Mouse (Mus musculus) B cell, adult 2 months (primary cell): Measurements from ENCODE around the gene Ankrd10.
"Not testable (repeated sequence)": the region's sequence is repeated elsewhere in the genome, so short reads cannot be mapped to it uniquely, and the experiment has no call there.

ENCODE experiments used
- DNase-seq, 2 experiments: peaks; one replicate each; pipeline ENCODE4 v3.0.0; 2022

Ankrd10 gene

DNA sequence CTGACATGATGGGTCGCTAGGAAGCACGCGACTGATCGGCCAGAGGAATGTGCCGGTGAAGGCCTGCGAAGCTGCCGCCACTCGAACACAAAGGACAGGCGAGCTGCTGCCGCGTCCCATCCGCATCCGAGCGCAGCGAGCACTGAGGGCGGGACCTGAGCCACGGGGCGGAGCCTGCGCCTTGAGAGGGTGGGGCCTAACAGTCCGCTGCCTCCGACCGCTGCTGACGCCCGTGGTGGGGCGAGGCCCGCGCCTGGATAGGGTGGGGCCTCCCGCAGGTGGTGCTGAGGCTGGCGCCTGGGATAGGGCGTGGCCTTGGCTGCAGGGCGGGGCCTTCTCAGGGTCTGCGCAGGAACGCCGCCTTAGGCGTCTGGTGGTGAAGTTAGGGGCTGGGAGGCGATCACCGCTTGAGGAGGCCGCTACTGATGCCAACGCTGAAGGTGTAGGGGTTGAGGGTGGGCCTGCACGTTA, at the start of gene Ankrd10:
Gene Ankrd10, minus strand, starts transcription at position 147 of the 471 bp plus-strand sequence.
- peak; percentile 98 to 99 for DNase-seq

DNA sequence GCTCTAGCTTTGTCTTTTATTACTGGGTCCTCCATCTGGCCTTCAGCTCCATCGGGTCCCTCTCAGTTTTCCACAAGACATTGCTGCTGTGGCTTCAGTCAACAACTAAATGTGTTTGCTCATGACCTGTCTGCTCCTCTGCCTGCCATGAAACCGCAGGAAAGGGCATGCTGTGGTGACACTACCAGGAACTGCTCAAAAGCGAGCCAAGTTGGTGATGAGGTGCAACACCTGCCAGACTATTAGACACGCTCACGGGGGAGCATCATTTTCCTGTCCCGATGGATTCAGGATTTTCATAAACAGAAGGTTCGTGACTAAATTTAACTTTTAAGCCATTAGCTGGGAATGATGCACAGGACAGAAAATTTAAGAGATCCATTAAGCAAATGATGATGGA, 49.0 kb upstream of the Ankrd10 start:
- no peak for DNase-seq

DNA sequence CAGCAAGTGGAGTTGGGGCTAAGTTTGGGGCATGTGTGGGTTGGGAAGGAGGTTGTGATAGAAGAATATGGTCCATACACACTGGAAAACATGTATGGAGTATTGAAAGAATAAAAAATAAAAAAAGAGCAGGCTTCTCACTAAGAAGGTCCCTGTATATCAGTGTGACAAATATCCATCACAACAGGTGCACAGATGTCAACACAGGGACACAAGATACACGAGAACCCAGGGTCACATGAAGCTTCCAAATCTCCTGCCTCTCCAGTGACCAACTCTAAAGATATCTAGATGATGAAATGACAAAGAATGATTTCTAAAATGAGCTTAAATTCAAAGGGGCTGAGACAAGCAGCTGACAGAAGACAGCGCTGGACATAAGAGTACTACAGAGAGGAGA, 32.8 kb upstream of the Ankrd10 start:
- no peak for DNase-seq

DNA sequence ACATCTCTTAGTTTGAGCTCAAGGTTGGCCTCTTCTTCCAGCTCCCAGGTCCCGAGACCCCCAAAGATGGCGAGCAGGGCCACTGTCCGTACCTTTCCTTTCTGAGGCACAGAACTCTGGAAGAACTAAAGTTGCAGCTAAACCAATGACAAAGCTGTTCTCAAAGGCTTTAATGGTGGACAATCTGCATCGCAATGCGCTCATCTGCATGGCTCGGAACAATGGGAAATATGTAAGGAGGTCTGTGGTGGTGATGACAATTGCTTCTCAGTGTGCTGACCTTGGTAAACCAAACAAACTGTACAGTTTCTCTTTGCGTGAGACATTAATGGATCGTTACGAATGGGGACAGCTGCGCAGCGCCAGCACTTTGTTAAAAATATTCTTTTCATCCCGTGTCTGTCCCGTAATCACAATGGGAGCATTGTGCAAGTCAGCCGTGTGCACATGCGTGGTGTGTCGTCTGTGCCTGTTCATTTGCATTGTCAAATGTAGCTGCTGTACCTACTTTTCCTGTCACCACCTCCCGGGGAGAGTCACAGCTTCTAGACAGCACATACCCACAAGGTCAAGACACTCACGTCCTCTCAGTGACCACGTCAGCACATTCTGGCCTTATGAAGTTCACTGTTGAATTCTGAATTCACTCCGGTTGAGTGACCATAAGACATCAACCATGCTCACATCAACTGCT, 30.6 kb upstream of the Ankrd10 start:
- not testable (repeated sequence) for DNase-seq

GRCm38 (mm10) chr8:11661969-11662368, 26.4 kb upstream of the Ankrd10 start:
- DNase-seq, result no peak

DNA sequence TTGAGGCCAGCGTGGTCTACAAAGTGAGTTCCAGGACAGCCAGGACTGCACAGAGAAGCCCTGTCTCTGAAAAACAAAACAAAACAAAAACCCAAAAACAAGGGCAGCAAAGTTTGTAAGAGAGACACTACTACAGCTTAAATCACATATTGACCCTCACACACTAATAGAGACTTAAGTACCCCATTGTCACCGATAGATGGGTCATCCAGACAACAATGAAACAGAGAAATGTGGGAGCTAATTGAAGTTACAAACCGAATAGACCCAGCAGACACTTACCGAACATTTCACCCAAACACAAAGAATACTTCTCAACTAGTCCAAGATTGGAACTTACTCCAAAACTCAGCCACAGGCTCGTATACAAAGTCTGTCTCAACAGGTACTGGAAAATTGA, 14.5 kb upstream of the Ankrd10 start:
- DNase-seq, result no peak

DNA sequence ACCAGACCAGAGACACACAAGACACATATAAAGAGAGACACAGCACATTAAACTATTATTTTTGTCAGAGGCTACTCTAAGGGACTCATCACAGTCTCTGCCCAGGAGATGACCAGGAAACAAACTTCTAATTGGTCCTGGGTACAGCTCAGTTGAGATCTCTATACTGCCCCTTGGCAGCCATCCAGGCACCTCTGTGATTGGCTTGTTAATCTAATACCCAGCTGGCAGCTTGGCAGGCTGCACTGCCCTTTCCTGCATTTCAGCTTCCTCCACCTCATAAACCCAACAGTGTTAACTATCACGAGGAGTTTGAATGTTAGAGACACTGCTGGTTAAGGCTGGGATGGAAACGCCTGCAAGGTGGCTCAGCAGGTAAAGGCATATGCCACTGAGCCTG, 7.6 kb upstream of the Ankrd10 start:
- DNase-seq, result no peak

DNA sequence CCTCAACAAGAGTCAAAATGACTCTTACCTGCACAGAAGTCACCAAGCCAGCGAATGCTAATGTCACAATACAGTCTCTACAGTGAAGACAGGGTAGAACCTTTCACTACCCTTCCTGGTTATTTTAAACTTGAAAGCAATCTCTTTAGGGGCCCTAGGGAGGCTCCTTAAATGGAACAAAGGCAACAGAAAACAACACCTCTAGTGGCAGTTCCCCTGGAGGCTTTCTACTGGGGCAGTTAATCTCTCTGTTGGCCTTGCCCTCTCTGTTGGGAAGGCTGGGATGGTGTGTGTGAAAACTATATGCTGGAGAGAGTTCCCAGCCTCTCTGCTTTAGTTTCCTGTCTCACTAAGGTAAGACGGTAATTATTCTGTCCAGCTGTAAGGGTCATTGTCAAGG, 5.0 kb upstream of the Ankrd10 start:
- no peak for DNase-seq

GRCm38 (mm10) chr8:11637531-11637930, 2.0 kb upstream of the Ankrd10 start:
- no peak for DNase-seq

DNA sequence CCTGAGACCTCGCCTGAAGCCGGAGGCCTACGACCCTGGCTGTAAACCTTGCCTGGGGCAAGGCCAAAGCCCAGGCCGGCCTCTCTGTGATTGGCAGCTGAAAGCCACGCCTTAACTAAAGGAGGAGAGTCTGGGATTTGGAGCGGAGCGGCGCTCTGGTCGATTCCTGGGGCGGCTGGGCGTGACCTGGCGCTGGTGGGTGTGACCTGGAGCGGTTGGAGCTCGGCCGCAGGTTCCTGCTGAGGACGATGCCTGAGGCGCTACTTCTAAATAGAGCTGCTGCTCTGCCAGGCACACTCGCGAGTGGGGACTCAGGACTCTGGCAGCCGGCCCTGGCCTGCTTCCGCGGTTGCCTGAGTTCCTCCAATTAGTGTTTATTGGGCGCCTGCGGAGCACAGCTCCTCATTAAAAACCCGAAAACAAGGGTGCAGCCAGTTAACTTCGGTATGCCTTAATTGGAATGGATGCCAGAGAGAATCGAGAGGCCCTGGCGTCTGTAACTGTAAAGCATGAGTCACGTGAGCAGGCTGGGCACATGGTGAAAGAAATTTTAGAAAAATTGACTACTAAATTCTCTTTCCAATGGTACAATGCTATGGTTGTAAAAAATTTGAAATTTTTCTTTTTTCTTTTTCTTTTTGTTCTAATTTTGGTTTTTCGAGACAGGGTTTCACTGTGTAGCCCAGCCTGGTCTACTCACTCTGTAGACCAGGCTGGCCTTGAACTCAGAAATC, 934 bp upstream of the Ankrd10 start:
- DNase-seq, result peak; percentile 55 to 57

- DNase-seq, result peak; percentile 87
Observed at GRCm38 (mm10) chr8:11635012-11635577, 462 bp downstream of the Ankrd10 start.

GRCm38 (mm10) chr8:11634331-11635011, 1.1 kb downstream of the Ankrd10 start:
- DNase-seq, result no peak

DNA sequence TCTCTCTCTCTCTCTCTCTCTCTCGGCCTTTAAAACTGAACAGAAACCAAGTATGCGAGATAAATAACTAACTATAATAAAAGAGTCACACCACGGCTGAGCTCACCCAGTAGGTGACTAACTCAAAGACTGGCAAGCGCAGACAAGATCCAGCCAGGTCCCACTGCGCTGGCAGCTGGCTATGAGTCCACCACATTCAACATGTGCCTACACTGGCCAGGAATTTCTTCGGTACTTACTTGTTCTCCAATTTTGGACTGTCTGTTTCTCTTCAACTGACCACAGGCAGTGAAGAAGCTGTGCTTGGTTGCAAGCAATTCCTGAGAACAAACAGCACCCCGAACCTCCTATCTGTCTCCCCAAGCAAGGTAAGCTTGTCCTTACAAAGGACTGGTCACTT, 2.1 kb downstream of the Ankrd10 start:
- no peak for DNase-seq

GRCm38 (mm10) chr8:11632406-11632805, 3.2 kb downstream of the Ankrd10 start:
- DNase-seq, result no peak

DNA sequence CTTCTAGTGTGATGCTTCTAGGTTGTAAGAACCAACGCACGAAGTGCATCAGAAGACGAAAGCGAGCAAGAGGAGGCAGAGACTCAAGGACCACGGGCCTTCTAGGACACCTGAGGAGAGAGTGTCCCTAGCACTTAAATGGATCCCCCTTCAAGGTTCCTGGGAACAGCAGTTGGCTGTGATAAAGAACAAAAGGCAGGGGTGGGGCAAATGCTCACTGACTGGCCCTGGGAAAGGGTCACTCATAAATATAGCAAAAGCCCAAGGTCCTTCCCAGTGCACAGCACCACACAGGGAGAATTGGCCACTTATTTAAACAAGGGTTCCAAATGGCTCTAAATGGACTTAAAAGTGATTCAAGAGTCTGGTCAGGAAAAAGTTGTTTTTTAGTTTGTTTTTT, 6.4 kb downstream of the Ankrd10 start:
- no peak for DNase-seq

GRCm38 (mm10) chr8:11628506-11629132, 6.9 kb downstream of the Ankrd10 start:
- DNase-seq, result no peak

DNA sequence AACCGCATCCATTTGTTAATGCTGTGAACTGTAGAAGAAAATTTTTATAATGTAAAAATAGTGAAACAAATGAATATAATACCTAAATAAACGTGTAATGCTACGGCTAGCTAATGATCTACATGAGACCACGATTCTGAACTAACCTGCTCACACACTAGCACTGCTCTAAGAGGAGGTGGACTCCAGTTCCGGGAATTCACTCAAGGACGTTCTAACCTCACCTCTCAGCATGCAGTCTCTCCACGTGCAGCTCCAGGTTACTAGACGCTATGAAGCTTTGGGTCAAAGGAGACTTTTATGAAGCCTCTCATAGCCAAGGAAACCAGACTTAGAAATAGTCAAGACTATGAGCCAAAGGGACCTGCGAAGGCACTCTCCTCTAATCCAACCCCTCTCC, 7.8 kb downstream of the Ankrd10 start:
- no peak for DNase-seq

GRCm38 (mm10) chr8:11625084-11625483, 10.5 kb downstream of the Ankrd10 start:
- DNase-seq, result no peak

DNA sequence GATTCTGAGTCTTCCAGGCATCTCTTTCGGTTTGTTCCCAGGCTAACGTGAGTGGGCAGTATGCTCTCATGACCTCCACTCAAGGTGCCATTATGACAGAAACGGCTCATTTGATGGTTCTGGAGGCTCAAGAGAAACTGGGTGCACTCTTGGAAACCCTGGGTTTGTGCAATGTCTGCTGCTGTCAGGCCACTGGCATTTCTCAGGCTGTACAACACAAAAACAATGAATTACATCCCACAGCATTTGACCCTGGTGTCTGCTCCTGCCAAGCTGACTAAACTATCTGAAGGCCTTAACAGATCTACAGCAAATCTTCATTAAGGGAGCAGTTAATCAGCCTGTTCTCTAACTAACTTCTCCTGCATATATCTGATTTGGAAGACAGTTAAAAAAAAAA, 16.5 kb downstream of the Ankrd10 start:
- DNase-seq, result no peak

DNA sequence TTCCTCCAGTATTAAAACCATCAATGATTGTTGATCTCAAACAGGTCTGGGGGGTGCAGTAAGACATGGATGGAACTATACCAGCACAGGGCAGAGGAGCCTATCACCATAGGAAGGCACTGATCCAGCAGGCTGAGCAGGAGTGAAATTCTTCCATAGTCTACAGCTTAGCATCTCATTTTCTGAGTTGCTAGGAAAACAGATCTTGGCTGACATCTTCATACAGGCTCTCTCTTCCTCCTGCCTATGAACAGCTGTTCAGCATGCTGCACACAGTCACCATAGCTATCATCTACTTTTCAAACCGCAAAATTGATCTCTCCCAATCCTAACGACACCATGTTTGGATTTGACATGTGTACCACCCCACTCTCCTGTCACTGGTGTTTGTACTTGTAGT, 17.5 kb downstream of the Ankrd10 start:
- no peak for DNase-seq

DNA sequence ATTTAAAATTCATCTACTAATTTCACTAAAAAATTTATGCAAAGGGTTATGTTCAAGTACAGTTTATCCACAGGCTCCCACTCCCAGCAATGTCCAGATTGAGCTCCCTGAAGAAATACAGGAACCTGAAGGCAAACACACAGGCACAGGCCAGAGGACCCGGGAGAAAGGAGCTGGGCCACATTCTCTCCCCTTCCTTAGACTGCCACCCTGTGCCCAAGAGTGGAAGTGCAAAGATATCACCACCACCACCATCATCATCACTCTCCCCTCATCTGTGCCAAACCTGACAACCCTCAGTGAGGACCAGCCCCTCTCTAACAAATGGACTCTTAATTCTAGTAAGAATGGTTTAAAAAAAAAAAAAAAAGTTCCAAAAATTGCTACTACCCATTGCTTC, 19.3 kb downstream of the Ankrd10 start:
- DNase-seq, result peak; percentile 67 to 70

DNA sequence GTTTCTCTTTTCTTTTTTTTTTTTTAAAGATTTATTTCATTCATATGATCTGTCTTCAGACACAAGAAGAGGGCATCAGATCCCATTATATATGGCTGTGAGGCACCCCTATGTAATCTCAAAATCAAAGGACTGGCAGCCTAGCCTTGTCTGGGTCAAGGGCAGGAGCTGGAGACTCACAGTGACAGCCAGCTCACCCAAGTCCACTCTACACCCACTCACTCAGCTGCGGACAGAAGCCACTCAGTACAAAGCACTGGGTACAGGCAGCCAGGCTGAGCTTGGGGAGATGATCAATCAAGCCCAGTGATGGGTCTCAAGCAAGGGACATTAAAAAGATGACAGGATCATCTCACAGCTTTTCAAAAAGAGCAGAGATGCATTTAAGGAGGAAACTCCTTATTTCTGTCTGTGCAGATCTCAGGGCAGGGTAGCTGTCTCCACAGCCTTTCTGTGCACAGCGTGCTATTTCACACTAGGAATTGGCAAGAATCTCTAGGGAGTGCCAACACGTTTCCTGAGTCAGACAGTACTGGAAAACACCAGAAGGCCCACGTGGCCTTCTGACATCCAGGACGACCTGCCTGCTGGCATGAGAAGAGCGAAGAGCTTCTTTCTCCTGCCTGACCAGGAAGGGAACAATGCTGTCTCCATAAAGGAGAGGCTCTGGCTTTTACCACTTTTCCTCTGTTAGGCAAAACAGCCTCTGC, 21.3 kb downstream of the Ankrd10 start:
- no peak for DNase-seq
